In genomic region chr4:85283151-85283550, GRCm38 (mm10) we compare ENCODE assay signal across 18 mouse cellular contexts.
DNase-seq lines count a peak whose midpoint lies in the region; ATAC-seq and TF ChIP-seq lines count a peak whose summit lies in the region.
"Had no signal": no experiment of that assay in that cellular context is flagged by ENCODE, and none has a peak within 500 bp of the region (broad histone marks: within the 10 kb centered on the region; RNA-seq: fewer than 3 reads in every experiment).

No protein-coding gene starts in this region.

- 85% methylated on average over 9 of the region's 9 CpGs for WGBS in neural tube, embryonic 15.5 days

- peaks cover 0 to 2% of the 10 kb centered on the region in 2 experiments; a peak in 1 of 4 replicates for H3K4me1 ChIP-seq in ES-E14 (ENCODE audit: control insufficient read depth in 2 of 2, insufficient read depth in 2 of 2, low read length in 2 of 2, poor library complexity in 1 of 2)
- peaks cover 5% of the 10 kb centered on the region; the same call in 1 of the 2 replicates for H3K4me1 ChIP-seq in neural tube, embryonic 15.5 days
- H3K4me1 ChIP-seq: embryonic facial prominence, embryonic 12.5 days; forebrain, embryonic 15.5 days; heart, embryonic 13.5 days had no signal

- H3K9me3 ChIP-seq in ES-E14 (ENCODE audit: control insufficient read depth, insufficient read depth, low read depth, low read length), result no peaks in the 10 kb centered on the region
- H3K9me3 ChIP-seq in neural tube, embryonic 15.5 days (replicated peaks), result no peaks in the 10 kb centered on the region
- H3K9me3 ChIP-seq: embryonic facial prominence, embryonic 12.5 days; forebrain, embryonic 15.5 days; heart, embryonic 13.5 days had no signal

- H3K27me3 ChIP-seq in neural tube, embryonic 15.5 days (replicated peaks), result no peaks in the 10 kb centered on the region
- H3K27me3 ChIP-seq: embryonic facial prominence, embryonic 12.5 days; forebrain, embryonic 15.5 days; heart, embryonic 13.5 days had no signal

- H3K4me3 ChIP-seq in ES-E14 (ENCODE audit: insufficient read depth in 1 of 2, low read depth in 1 of 2, low read length in 2 of 2, poor library complexity in 1 of 2, severe bottlenecking in 1 of 2), result peak overlapping the region; percentile 22 to 58; a peak in 3 of 4 replicates
- H3K4me3 ChIP-seq in neural tube, embryonic 15.5 days (replicated peaks), result no peak overlapping the region
- H3K4me3 ChIP-seq: embryonic facial prominence, embryonic 12.5 days; forebrain, embryonic 15.5 days; heart, embryonic 13.5 days had no signal

- H3K27ac ChIP-seq in ES-E14 (ENCODE audit: insufficient read depth, low read depth, low read length, poor library complexity, severe bottlenecking), result no peak overlapping the region; the same call in 1 of the 2 replicates
- H3K27ac ChIP-seq in neural tube, embryonic 15.5 days (replicated peaks), result 0 out of 2 replicates have a peak overlapping the region, but pooled peaks have one; percentile 28
- H3K27ac ChIP-seq: embryonic facial prominence, embryonic 12.5 days; forebrain, embryonic 15.5 days; heart, embryonic 13.5 days had no signal

- no peak overlapping the region for H3K4me2 ChIP-seq in neural tube, embryonic 15.5 days
- H3K4me2 ChIP-seq: embryonic facial prominence, embryonic 12.5 days; forebrain, embryonic 15.5 days; heart, embryonic 13.5 days had no signal

- in situ Hi-C loops in ES-E14 (cut with MboI; ENCODE audit: low sequenced_read_pairs in 2 of 2, unreplicated experiment in 2 of 2), result no loop called here

- DNase-seq in cerebellum, postnatal 36 days, result peak; percentile 24 to 25
- DNase-seq in cerebellum, postnatal 10 days, result no peak
- peak; percentile 59 for DNase-seq in testis, postnatal 14 days (ENCODE audit: low spot score)
- no peak for DNase-seq in testis, postnatal 10 days (ENCODE audit: low spot score)
- peak; percentile 58 for DNase-seq in ES-E14 (ENCODE audit: low read depth, low spot score)
- DNase-seq in retina, postnatal 1 day, result no peak
- no peak for DNase-seq in thymus, postnatal 10 days (ENCODE audit: low spot score in 2 of 2)
- DNase-seq: adrenal gland, postnatal 14 days; cerebellum, postnatal 14 days; gastrocnemius, postnatal 36 days; heart, adult 11 months; heart, postnatal 36 days had no signal

- H3K9ac ChIP-seq in ES-E14 (ENCODE audit: insufficient read depth, low read depth, low read length, poor library complexity, severe bottlenecking), result no peak overlapping the region
- H3K9ac ChIP-seq in neural tube, embryonic 15.5 days (replicated peaks), result no peak overlapping the region
- H3K9ac ChIP-seq: embryonic facial prominence, embryonic 12.5 days; forebrain, embryonic 15.5 days; heart, embryonic 13.5 days had no signal

- no peaks in the 10 kb centered on the region for H3K36me3 ChIP-seq in ES-E14 (ENCODE audit: control insufficient read depth, insufficient read depth, low read length, poor library complexity, severe bottlenecking)
- H3K36me3 ChIP-seq in neural tube, embryonic 15.5 days, result no peaks in the 10 kb centered on the region
- H3K36me3 ChIP-seq: embryonic facial prominence, embryonic 12.5 days; forebrain, embryonic 15.5 days; heart, embryonic 13.5 days had no signal

- no peak for ATAC-seq in neural tube, embryonic 15.5 days (ENCODE audit: low FRiP score)
- ATAC-seq: activated CD4-positive, CD25-positive, alpha-beta regulatory T cell, adult 4 months; forebrain, embryonic 15.5 days; intestine, postnatal 0 days had no signal

TF ChIP-seq in ES-E14, 5 proteins besides CTCF, POLR2A, EP300 and RAD21:
- TF ChIP-seq CHD2 (IDR thresholded peaks at IDR 0.05; ENCODE audit: low read depth, low read length) (no peak), ZC3H11A (IDR thresholded peaks at IDR 0.05; ENCODE audit: borderline replicate concordance, low read depth, low read length) (no peak), HCFC1 (IDR thresholded peaks at IDR 0.05; ENCODE audit: borderline replicate concordance, insufficient read depth, low read length) (no peak), ZNF384 (IDR thresholded peaks at IDR 0.05; ENCODE audit: low read depth, low read length) (no peak), MAFK (IDR thresholded peaks at IDR 0.05; ENCODE audit: insufficient read depth, low read depth, low read length) (no peak)

Comparison
In these comparisons a context has a peak if more than half of its experiments do, and no peak if none do; other contexts are left out.
1. DNase-seq: peak in cerebellum, postnatal 36 days (2 of 2), testis, postnatal 14 days (single experiment) and ES-E14 (single experiment); none in cerebellum, postnatal 10 days (0 of 2), testis, postnatal 10 days (single experiment), retina, postnatal 1 day (single experiment) and thymus, postnatal 10 days (0 of 2).